Mouse (Mus musculus) forebrain, embryonic 16.5 days (tissue): ENCODE data around the gene Ppp1ca. TPM values are rescaled to one million over a fixed set of nuclear protein-coding genes. Genes with fewer than 3 reads are reported as not detected.

Experiments
- ATAC-seq: fragments of 200-750 bp; cut with Nextera tagmentation; 2 replicates; pipeline ENCODE4 v1.8.0; 2017; ENCODE audit warnings: mild to moderate bottlenecking, moderate library complexity
- H3K27ac ChIP-seq: fragments of 300-500 bp; sonication (generic); 2 replicates; pipeline ENCODE4 v1.5.1; 2014; ENCODE audit warnings: low read length, control low read depth
- H3K27me3 ChIP-seq: fragments of 300-500 bp; sonication (generic); replicated peaks from 2 replicates; pipeline ENCODE4 v1.6.1; 2014; ENCODE audit warnings: low read length; ENCODE audit not compliant: control insufficient read depth, insufficient read depth
- H3K36me3 ChIP-seq: fragments of 300-500 bp; sonication (generic); 2 replicates; pipeline ENCODE4 v1.6.1; 2014; ENCODE audit not compliant: control insufficient read depth, insufficient read depth
- H3K4me1 ChIP-seq: fragments of 300-500 bp; sonication (generic); replicated peaks from 2 replicates; pipeline ENCODE4 v1.6.1; 2014; ENCODE audit warnings: low read length; ENCODE audit not compliant: control insufficient read depth, insufficient read depth
- H3K4me2 ChIP-seq: fragments of 300-500 bp; sonication (generic); 2 replicates; pipeline ENCODE4 v1.6.1; 2014; ENCODE audit warnings: mild to moderate bottlenecking, low read length, control low read depth
- H3K4me3 ChIP-seq: fragments of 300-500 bp; sonication (generic); replicated peaks from 2 replicates; pipeline ENCODE4 v1.5.1; 2014; ENCODE audit warnings: mild to moderate bottlenecking, low read length, control low read depth
- H3K9ac ChIP-seq: fragments of 300-500 bp; sonication (generic); replicated peaks from 2 replicates; pipeline ENCODE4 v1.6.1; 2014; ENCODE audit warnings: low read depth, low read length, control low read depth
- H3K9me3 ChIP-seq: fragments of 300-500 bp; sonication (generic); 2 replicates; pipeline ENCODE4 v1.6.1; 2016; ENCODE audit warnings: low read length; ENCODE audit not compliant: control insufficient read depth
- WGBS: fragments of 180-500 bp; shearing (Covaris S2); extraction: QIAGEN DNeasy Blood & Tissue Kit; methylation state at CpG from one replicate; pipeline ENCODE4 v1.1.7; 2014; 5-methylcytosine and 5-hydroxymethylcytosine counted together
- polyA plus RNA-seq: library from polyadenylated mRNA; unstranded; fragments of >200 nt; fragmentation: Nextera tagmentation; extraction: Ambion mirVana; gene quantifications from 2 replicates; pipeline ENCODE4 v1.2.1, GENCODE M21; 2015

The Ppp1ca gene
- polyA plus RNA-seq, 1 experiment from 2014 or later, result 551 TPM

DNA sequence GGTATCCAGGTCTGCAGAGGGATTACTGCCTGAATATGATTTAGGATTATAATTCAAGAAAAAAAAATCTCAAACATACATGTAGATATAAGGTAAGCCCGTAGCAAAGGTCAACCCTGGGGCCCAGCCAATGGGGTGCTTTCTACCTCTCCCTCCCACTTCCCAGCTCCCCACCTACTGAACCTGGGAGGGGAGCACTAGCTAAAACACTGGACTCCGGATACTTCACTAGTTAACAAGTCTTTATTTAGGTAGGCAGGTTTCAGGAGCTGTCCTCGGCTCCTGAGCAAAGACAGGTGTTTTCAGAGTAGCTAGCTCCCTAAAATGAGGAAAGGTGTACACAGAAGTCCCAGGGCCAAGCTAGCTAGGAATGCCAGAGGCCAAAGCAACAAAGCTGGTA, 27.8 kb upstream of the Ppp1ca start:
- 78% methylated on average over 3 of the region's 3 CpGs for WGBS

DNA sequence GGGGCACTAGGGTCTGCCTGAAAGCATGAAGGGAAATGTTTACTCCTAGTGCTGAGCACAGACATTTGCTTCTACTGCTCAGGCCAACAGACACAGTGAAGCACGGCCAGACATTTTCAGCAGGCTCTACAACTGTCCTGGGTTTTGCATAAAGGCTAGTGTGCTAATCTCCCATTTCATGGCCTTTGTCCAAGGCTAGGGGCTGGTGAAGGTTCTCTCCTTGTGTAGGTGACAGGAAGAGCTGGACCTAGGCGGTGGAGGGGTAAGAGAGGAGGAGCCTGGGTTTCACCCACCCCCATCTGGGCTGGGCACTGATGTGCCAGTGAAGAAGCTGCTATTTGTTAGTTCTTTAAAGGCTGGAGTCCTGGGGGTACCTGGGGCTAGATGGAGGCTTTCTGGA, 27.1 kb upstream of the Ppp1ca start:
- Histone ChIP-seq H3K9me3 (no peaks in the 10 kb centered on the region), H3K27ac (no peak overlapping the region), H3K4me3 (no peak overlapping the region), H3K4me1 (peaks cover 16% of the 10 kb centered on the region), H3K27me3 (no peaks in the 10 kb centered on the region), H3K9ac (no peak overlapping the region), H3K4me2 (no peak overlapping the region), H3K36me3 (no peaks in the 10 kb centered on the region)
- ATAC-seq, result no peak
- WGBS, result 71% methylated on average over 2 of the region's 2 CpGs

More for the DNA sequence above, 27.8 kb upstream of the Ppp1ca start:
- Histone ChIP-seq H3K9ac (no peak overlapping the region), H3K27me3 (no peaks in the 10 kb centered on the region), H3K4me1 (peaks cover 15% of the 10 kb centered on the region), H3K9me3 (no peaks in the 10 kb centered on the region), H3K36me3 (peaks cover 4% of the 10 kb centered on the region), H3K4me2 (no peak overlapping the region), H3K27ac (no peak overlapping the region), H3K4me3 (no peak overlapping the region)
- ATAC-seq, result no peak

DNA sequence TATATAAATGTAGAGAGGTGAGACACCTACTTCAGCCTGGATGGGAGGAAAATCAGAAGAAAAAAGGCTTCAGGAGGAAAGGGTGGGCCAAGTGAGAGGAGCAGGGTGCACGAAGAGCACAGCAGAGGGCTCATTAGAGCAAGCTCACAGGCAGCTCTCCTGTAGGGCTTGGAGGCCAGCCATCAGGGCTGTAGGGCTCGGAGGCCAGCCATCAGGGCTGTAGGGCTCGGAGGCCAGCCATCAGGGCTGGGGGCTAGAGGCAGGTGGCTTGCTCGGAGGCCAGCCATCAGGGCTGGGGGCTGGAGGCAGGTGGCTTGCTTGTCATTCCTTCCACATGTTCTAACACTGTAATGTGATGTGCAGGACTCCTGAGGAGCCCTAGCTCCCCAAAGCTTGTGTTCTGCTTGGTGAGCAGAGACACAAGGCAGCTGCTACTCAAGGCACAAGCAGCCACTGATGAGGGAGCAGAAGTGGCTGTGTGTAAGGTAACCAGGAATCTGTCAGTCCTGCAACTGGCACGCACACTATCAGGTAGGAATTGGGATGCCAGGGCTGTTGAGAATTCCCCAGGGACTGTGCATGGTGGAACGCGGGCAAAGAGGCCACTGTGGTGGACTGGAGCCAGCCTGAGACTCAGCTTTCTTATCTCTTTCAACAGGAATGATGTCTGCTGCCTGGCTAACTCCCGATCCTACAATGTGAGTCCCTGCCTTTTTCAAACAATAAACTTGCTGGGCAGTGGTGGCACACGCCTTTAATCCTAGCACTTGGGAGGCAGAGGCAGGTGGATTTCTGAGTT, 25.0 kb upstream of the Ppp1ca start:
- no peaks in the 10 kb centered on the region for H3K27me3 ChIP-seq
- no peaks in the 10 kb centered on the region for H3K9me3 ChIP-seq
- H3K9ac ChIP-seq, result no peak overlapping the region
- H3K4me3 ChIP-seq, result no peak overlapping the region
- 75% methylated on average over 9 of the region's 9 CpGs for WGBS
- no peak overlapping the region for H3K4me2 ChIP-seq
- no peaks in the 10 kb centered on the region for H3K36me3 ChIP-seq
- H3K27ac ChIP-seq, result no peak overlapping the region
- H3K4me1 ChIP-seq, result peaks cover 21% of the 10 kb centered on the region
- no peak for ATAC-seq

DNA sequence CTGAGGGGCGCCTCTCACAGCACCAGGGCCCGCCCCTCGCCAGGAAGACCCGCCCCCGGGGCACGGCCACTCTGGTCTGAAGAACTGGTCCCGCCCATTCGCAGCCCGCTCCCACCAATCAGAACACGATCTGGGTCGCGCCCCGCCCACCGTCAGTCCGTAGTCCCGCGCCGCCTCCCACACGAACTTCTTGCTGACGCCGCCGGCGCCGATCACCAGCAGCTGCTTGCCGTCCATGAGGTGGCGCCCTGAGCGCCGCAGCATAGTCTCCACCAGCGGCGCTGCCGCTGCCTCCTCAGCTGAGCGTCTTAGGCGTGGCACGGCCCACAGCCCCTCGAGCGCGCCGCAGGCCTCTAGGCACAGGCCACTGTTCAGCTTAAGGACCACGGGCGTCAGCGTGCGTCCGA, 22.5 kb upstream of the Ppp1ca start:
- no peaks in the 10 kb centered on the region for H3K36me3 ChIP-seq
- peaks cover 7% of the 10 kb centered on the region for H3K4me1 ChIP-seq
- H3K27me3 ChIP-seq, result no peaks in the 10 kb centered on the region
- peak overlapping the region; percentile 61 for H3K4me2 ChIP-seq
- peak overlapping the region; percentile 83 for H3K27ac ChIP-seq
- H3K9ac ChIP-seq, result peak overlapping the region; percentile 60
- H3K9me3 ChIP-seq, result no peaks in the 10 kb centered on the region
- peak overlapping the region; percentile 44 for H3K4me3 ChIP-seq
- under 1% methylated on average over 43 of the region's 43 CpGs for WGBS
- peak; percentile 96 for ATAC-seq

DNA sequence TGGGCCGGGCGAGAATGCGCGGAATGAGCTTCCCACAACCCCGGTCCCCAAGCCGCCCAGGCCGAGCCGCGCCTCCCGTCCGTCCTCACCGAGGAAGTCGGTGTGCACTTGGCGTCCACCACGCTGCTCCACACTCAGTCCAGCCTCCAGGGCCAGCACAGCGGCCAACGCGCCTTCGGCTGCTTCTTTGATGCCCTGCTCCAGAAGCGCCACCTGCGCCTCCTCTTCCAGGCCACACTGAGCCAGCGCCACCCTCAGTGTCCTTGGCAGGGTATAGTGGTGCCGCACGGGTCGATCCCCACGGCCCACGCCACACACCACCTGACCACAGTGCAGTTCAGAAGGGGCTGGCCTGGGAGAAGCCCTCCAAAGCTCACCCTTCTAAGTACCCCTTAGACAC, 22.1 kb upstream of the Ppp1ca start:
- Histone ChIP-seq H3K4me1 (peaks cover 7% of the 10 kb centered on the region), H3K4me2 (peak overlapping the region; percentile 61), H3K4me3 (peak overlapping the region; percentile 44), H3K9ac (peak overlapping the region; percentile 60), H3K27ac (peak overlapping the region; percentile 69), H3K9me3 (no peaks in the 10 kb centered on the region), H3K36me3 (no peaks in the 10 kb centered on the region), H3K27me3 (no peaks in the 10 kb centered on the region)
- WGBS, result 5% methylated on average over 27 of the region's 27 CpGs
- peak; percentile 25; the same call in 1 of the 2 replicates for ATAC-seq

DNA sequence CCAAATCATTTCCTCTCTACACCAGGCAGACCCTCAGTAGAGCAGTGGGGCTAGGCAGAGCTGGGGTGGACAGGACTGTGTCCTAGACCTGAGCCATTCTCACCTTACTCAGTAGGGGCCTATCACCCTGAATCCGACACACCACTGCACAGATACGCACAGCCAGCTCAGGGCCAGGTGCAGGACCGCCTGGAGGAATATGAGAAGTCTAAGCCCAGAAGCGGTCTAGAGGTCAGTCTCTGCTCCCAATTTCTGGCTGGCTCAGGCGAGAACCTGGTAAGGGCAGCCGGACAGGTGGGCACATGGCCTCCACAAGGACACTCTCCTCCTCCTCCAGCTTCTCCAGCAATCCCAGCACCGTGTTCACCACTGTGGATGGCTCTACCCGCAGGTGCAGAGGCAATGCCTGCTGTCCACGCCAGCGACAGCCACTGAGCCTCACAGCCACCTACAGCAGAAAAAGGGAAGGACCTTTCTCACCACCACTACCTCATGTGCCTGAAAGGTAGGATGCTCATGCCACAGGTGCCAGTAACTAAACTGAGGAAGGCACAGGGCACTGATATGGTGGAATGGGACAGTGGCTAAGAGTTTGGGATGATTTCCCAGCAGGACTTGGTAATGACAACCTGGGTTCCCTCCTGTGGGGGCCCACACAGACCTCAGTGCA, 21.0 kb upstream of the Ppp1ca start:
- Histone ChIP-seq H3K9me3 (no peaks in the 10 kb centered on the region), H3K4me3 (no peak overlapping the region), H3K27me3 (no peaks in the 10 kb centered on the region), H3K4me2 (no peak overlapping the region), H3K36me3 (no peaks in the 10 kb centered on the region), H3K9ac (no peak overlapping the region), H3K4me1 (peaks cover 15% of the 10 kb centered on the region), H3K27ac (no peak overlapping the region)
- 93% methylated on average over 10 of the region's 10 CpGs for WGBS
- ATAC-seq, result no peak

DNA sequence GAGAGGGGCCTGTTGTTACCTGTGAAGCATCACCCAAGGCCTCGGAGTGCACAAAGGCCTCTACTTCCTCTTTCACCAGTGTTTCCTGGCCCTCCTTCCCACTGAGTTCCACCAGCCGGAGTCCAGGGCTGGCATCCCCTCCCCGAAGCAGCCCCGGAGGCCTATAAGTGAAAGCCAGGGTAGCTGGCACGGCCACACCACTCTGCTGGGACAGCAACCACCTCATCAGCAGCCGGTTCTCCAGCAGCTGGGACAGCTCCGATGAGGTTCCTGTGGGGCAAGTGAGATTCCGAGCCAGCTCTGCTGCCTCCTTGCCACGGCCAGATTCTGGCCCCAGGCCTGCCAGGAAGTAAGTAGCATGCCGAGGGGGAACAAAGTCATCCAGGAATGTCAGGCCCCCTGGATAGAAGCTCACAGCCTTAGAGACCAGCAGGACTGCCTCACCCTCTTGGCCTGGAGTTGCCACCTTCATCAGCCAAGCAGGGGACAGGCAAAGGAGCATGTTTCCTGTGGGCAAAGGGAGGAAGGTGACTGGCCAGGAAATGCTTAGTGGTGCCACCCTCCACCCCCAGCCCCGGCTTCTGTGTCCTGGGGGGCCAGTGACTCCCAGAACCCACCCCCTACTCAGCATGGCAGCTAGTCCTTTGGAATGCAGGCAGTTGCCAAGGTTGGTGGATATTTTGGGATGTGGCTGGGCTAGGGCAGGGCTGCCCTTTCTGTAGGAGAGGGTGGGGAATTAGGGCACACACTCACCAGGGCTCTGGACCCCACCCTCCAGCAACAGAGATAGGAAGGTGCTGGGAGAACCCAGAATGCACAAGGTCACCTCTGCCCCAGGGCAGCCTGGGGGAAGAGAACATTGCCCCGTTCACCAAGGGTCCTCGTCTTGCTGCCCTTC, 20.2 kb upstream of the Ppp1ca start:
- Histone ChIP-seq H3K4me3 (no peak overlapping the region), H3K27ac (no peak overlapping the region), H3K9me3 (no peaks in the 10 kb centered on the region), H3K4me2 (no peak overlapping the region), H3K9ac (0 out of 2 replicates have a peak overlapping the region, but pooled peaks have one; percentile 12), H3K27me3 (no peaks in the 10 kb centered on the region), H3K4me1 (peaks cover 15% of the 10 kb centered on the region), H3K36me3 (no peaks in the 10 kb centered on the region)
- WGBS, result 80% methylated on average over 13 of the region's 13 CpGs
- no peak for ATAC-seq

DNA sequence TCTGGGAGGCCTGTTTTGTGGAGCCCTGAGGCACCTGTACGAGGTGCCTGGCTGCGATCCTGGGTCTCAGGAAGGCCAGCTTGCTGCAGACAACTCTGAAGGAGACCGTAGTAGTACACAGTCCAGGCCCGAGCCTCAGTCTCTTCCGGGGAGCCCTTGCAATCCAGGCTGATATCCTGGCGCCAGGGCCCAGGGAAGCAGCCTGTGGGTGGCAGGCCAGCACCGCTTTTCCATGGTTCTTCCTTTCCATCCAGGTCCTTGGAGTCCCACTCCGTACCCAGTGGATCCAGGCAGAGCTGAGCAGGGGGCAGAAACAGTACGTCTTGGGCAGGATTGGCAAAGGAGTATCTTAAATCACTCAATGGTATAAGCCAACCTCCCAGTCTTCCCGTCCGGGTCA, 18.9 kb upstream of the Ppp1ca start:
- no peak overlapping the region for H3K4me3 ChIP-seq
- no peaks in the 10 kb centered on the region for H3K36me3 ChIP-seq
- H3K9me3 ChIP-seq, result no peaks in the 10 kb centered on the region
- no peak overlapping the region for H3K4me2 ChIP-seq
- 61% methylated on average over 11 of the region's 11 CpGs for WGBS
- no peak overlapping the region for H3K27ac ChIP-seq
- H3K27me3 ChIP-seq, result no peaks in the 10 kb centered on the region
- no peak for ATAC-seq
- no peak overlapping the region for H3K9ac ChIP-seq
- H3K4me1 ChIP-seq, result peaks cover 15% of the 10 kb centered on the region
